Mouse (Mus musculus) neural tube, embryonic 11.5 days (tissue): ENCODE data around the gene Flt3l. TPM values are rescaled to one million over a fixed set of nuclear protein-coding genes. Genes with fewer than 3 reads are reported as not detected.
A peak's percentile ranks its signal among the peaks of the same experiment; 100 is the strongest.

Source experiments
- ATAC-seq: fragments of 200-750 bp; cut with Nextera tagmentation; 2 replicates; pipeline ENCODE4 v1.8.0; 2017; ENCODE audit warnings: moderate number of reproducible peaks, mild to moderate bottlenecking, moderate TSS enrichment, moderate library complexity; ENCODE audit not compliant: insufficient read depth, low FRiP score, low TSS enrichment
- DNase-seq: peaks from one replicate; pipeline ENCODE4 v3.0.0-alpha.2; 2015; ENCODE audit warnings: low spot score
- H3K27ac ChIP-seq: fragments of 300-500 bp; sonication (generic); 2 replicates; pipeline ENCODE4 v1.5.1; 2014; ENCODE audit warnings: low read depth, mild to moderate bottlenecking, low read length
- H3K27me3 ChIP-seq: fragments of 300-500 bp; sonication (generic); 2 replicates; pipeline ENCODE4 v1.6.1; 2014; ENCODE audit warnings: mild to moderate bottlenecking, low read length, mixed read lengths; ENCODE audit not compliant: control insufficient read depth, insufficient read depth
- H3K36me3 ChIP-seq: fragments of 300-500 bp; sonication (generic); 2 replicates; pipeline ENCODE4 v1.6.1; 2014; ENCODE audit warnings: mild to moderate bottlenecking, low read length, moderate library complexity, mixed read lengths; ENCODE audit not compliant: control insufficient read depth, insufficient read depth
- H3K4me1 ChIP-seq: fragments of 300-500 bp; sonication (generic); 2 replicates; pipeline ENCODE4 v1.6.1; 2014; ENCODE audit warnings: low read length, mixed read lengths; ENCODE audit not compliant: control insufficient read depth, insufficient read depth
- H3K4me2 ChIP-seq: fragments of 300-500 bp; sonication (generic); 2 replicates; pipeline ENCODE4 v1.6.1; 2014; ENCODE audit warnings: low read depth, mild to moderate bottlenecking, moderate library complexity
- H3K4me3 ChIP-seq: fragments of 300-500 bp; sonication (generic); 2 replicates; pipeline ENCODE4 v1.5.1; 2014; ENCODE audit warnings: low read depth, low read length
- H3K9ac ChIP-seq: fragments of 300-500 bp; sonication (generic); 2 replicates; pipeline ENCODE4 v1.6.1; 2014; ENCODE audit warnings: mild to moderate bottlenecking, low read length
- H3K9me3 ChIP-seq: fragments of 300-500 bp; sonication (generic); 2 replicates; pipeline ENCODE4 v1.6.1; 2016; ENCODE audit warnings: low read length; ENCODE audit not compliant: control insufficient read depth
- WGBS: fragments of 180-500 bp; shearing (Covaris S2); extraction: QIAGEN DNeasy Blood & Tissue Kit; methylation state at CpG from one replicate; pipeline ENCODE4 v1.1.7; 2014; 5-methylcytosine and 5-hydroxymethylcytosine counted together
- polyA plus RNA-seq: library from polyadenylated mRNA; unstranded; fragments of >200 nt; fragmentation: Nextera tagmentation; extraction: Ambion mirVana; gene quantifications from 2 replicates; pipeline ENCODE4 v1.2.1, GENCODE M21; 2014

The Flt3l gene
- polyA plus RNA-seq, 1 experiment from 2014 or later, result 0.76 TPM

DNA sequence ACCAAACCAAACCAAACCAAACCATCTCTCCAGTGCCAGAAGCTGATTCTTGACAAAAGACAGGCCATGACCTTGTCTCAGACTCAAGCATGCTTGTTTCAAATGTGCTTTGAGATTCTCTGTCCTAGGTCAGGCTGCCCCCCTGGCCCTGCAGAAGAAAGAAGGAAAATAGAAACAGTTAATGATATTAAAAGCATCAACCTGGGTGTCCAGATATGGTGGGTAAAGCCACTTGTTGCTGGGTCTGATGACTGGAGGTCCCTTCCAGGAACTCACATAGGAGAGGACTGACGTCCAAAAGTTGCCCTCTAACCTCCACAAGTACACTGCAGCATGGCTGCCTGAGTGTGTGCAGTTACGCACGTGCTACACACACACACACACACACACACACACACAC, 24.6 kb upstream of the Flt3l start:
- H3K27ac ChIP-seq, result no peak overlapping the region
- 0 out of 2 replicates have a peak, but pooled peaks cover 3% of the 10 kb centered on the region for H3K36me3 ChIP-seq
- H3K27me3 ChIP-seq, result peaks cover 35% of the 10 kb centered on the region
- DNase-seq (no peak), ATAC-seq (no peak)
- peaks cover 9% of the 10 kb centered on the region for H3K4me1 ChIP-seq
- no peaks in the 10 kb centered on the region for H3K9me3 ChIP-seq
- H3K4me3 ChIP-seq, result no peak overlapping the region
- no peak overlapping the region for H3K9ac ChIP-seq
- WGBS, result 98% methylated on average over 3 of the region's 3 CpGs
- no peak overlapping the region for H3K4me2 ChIP-seq

DNA sequence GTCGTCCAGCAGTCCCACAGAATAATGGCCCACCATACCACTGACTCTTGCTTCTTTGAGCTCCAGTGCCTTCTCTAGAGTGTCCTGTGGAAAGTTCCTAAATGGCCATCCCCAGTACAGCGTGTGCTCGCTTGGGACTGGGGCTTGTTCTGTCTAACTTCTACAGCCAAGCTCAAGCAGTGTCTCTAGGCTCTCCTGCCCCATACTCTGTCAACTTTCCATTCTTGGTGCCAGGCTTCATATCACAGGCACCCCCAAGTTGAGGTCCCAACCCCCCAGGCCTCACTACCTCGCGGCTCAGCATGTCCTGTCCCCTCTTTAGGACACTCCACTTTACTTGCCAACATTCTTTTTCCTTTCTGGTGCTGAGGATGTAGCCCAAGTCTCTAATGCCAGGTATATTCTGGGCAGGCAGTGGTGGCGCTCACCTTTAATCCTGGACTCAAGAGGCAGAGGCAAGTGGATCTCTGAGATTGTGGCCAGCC, 24.1 kb upstream of the Flt3l start:
- WGBS, result 95% methylated on average over 6 of the region's 6 CpGs
- H3K9me3 ChIP-seq, result no peaks in the 10 kb centered on the region
- H3K9ac ChIP-seq, result no peak overlapping the region
- H3K4me2 ChIP-seq, result no peak overlapping the region
- no peak for ATAC-seq
- no peak for DNase-seq
- peaks cover 30% of the 10 kb centered on the region for H3K27me3 ChIP-seq
- peaks cover 9% of the 10 kb centered on the region for H3K4me1 ChIP-seq
- H3K4me3 ChIP-seq, result no peak overlapping the region
- 0 out of 2 replicates have a peak, but pooled peaks cover 3% of the 10 kb centered on the region for H3K36me3 ChIP-seq
- no peak overlapping the region for H3K27ac ChIP-seq

DNA sequence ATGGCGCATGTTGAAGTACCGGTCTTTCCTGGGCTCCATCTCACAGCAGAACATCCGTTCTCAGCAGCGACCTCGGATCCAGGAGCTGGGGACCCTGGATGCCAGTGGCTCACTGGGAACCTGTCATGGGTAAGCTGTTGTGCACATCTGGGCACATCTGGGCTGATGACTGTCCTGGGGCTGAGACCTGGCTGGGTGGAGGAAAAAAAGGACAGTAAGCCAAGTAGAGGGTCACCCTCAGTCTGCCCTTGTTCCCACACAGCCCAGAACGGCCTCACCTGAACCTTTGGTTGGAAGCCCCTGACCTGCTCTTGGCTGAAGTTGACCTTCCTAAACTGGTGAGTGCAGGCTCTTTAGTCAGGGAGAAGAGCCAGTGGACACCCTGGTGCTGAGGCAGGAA, 22.8 kb upstream of the Flt3l start:
- no peak for DNase-seq
- Histone ChIP-seq H3K9ac (no peak overlapping the region), H3K4me1 (peaks cover 9% of the 10 kb centered on the region), H3K36me3 (0 out of 2 replicates have a peak, but pooled peaks cover 3% of the 10 kb centered on the region), H3K27ac (no peak overlapping the region), H3K4me2 (no peak overlapping the region), H3K4me3 (no peak overlapping the region), H3K27me3 (peaks cover 16% of the 10 kb centered on the region), H3K9me3 (no peaks in the 10 kb centered on the region)
- 92% methylated on average over 6 of the region's 6 CpGs for WGBS
- ATAC-seq, result no peak

DNA sequence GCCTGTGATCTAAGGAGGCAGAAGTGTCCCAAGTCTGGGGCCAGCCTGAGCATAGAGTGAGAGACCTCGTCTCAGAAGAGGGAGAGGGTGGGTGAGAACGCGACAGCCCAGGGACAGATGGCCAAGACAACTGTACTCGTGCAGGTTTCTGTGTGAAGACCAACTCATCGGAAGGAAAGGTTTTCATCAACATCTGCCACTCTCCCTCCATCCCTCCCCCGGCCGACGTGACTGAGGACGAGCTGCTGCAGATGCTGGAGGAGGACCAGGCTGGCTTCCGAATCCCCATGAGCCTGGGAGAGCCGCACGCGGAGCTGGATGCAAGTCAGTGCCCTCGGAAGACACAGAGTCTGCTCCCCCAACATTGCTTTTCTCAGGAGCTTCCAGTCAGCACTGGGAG, 21.2 kb upstream of the Flt3l start:
- 0 out of 2 replicates have a peak, but pooled peaks cover 3% of the 10 kb centered on the region for H3K36me3 ChIP-seq
- no peak overlapping the region for H3K27ac ChIP-seq
- ATAC-seq, result no peak
- no peaks in the 10 kb centered on the region for H3K9me3 ChIP-seq
- H3K4me1 ChIP-seq, result peaks cover 10% of the 10 kb centered on the region
- peaks cover 2% of the 10 kb centered on the region; the same call in 1 of the 2 replicates for H3K27me3 ChIP-seq
- whole genome bisulfite sequencing, result 90% methylated on average over 14 of the region's 14 CpGs
- H3K4me3 ChIP-seq, result no peak overlapping the region
- no peak for DNase-seq
- no peak overlapping the region for H3K4me2 ChIP-seq
- H3K9ac ChIP-seq, result no peak overlapping the region

DNA sequence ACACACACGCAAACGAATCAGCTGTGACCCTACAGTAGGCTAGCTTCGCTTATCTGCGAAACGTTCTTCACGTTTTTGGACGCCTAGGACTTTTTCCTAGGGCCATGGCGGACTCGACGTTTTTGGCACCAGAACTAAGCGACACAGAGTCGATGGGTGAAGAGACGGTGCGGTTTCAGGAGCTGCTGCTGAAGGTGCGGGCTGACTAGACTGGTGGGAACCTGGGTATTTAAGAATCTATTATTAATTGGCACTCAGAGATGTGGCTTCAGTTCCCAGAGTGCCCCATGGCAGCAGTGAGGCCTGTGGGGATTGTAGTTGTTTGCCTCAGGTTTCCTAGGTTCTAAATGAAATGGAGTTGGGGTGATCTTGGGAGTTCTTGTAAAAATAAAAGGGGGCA, 20.0 kb upstream of the Flt3l start:
- WGBS, result 96% methylated on average over 15 of the region's 15 CpGs
- Histone ChIP-seq H3K9ac (no peak overlapping the region), H3K9me3 (no peaks in the 10 kb centered on the region), H3K36me3 (0 out of 2 replicates have a peak, but pooled peaks cover 3% of the 10 kb centered on the region), H3K4me3 (no peak overlapping the region), H3K4me2 (no peak overlapping the region), H3K27me3 (no peaks in the 10 kb centered on the region), H3K27ac (no peak overlapping the region), H3K4me1 (peaks cover 5% of the 10 kb centered on the region)
- ATAC-seq (no peak), DNase-seq (no peak)

DNA sequence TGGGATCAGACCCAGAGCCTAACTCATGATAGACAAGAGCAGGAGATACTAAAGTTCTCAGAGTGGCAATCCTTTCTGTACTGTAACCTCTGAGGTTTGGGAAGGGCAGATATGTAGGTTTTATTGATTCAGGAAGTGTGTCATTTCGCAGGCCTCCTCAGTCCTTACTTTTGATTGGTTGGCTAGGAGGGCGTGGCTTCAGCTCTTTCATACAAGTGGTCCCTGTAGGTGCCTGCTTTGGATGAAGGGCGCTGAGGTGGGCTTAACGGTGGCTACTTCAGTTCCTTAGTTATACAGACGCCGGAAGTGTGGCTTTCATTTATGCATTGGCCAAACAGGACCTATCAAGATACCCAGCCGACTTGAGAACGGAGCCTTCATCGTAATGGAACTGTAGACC, 19.4 kb upstream of the Flt3l start:
- H3K27me3 ChIP-seq, result no peaks in the 10 kb centered on the region
- H3K4me2 ChIP-seq, result no peak overlapping the region
- no peak overlapping the region for H3K4me3 ChIP-seq
- no peak for ATAC-seq
- H3K9ac ChIP-seq, result no peak overlapping the region
- 84% methylated on average over 9 of the region's 9 CpGs for WGBS
- no peak overlapping the region for H3K27ac ChIP-seq
- H3K36me3 ChIP-seq, result 0 out of 2 replicates have a peak, but pooled peaks cover 3% of the 10 kb centered on the region
- H3K4me1 ChIP-seq, result peaks cover 5% of the 10 kb centered on the region
- no peaks in the 10 kb centered on the region for H3K9me3 ChIP-seq
- no peak for DNase-seq

DNA sequence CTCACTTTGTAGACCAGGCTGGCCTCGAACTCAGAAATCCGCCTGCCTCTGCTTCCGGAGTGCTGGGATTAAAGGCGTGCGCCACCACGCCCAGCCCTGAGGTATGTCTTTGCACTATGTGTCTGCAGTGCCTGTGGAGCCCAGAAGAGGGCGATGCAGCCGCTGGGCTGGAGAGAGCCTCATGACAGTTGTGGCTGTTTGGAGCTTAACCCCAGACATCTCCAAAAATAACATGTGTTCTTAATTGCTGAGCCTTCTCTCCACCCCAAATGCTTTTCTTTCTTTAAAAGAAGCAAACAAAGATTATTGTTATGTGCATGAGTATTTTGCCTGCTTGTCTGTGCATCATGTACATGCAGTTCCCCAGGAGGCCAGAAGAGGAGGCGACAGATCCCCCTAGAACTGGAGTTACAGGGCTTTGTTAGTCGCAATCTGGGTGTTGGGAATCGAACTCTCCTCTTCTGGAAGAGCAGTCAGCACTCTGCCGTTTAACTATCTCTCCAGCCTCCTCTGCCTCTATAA, 18.8 kb upstream of the Flt3l start:
- ATAC-seq (0 out of 2 replicates have a peak, but pooled peaks have one; percentile 1), DNase-seq (peak; percentile 54)
- Histone ChIP-seq H3K27ac (no peak overlapping the region), H3K27me3 (no peaks in the 10 kb centered on the region), H3K4me2 (peak overlapping the region; percentile 43), H3K9me3 (no peaks in the 10 kb centered on the region), H3K4me1 (peaks cover 5% of the 10 kb centered on the region), H3K36me3 (0 out of 2 replicates have a peak, but pooled peaks cover 3% of the 10 kb centered on the region), H3K4me3 (peak overlapping the region; percentile 55), H3K9ac (no peak overlapping the region)
- 78% methylated on average over 12 of the region's 12 CpGs for WGBS

DNA sequence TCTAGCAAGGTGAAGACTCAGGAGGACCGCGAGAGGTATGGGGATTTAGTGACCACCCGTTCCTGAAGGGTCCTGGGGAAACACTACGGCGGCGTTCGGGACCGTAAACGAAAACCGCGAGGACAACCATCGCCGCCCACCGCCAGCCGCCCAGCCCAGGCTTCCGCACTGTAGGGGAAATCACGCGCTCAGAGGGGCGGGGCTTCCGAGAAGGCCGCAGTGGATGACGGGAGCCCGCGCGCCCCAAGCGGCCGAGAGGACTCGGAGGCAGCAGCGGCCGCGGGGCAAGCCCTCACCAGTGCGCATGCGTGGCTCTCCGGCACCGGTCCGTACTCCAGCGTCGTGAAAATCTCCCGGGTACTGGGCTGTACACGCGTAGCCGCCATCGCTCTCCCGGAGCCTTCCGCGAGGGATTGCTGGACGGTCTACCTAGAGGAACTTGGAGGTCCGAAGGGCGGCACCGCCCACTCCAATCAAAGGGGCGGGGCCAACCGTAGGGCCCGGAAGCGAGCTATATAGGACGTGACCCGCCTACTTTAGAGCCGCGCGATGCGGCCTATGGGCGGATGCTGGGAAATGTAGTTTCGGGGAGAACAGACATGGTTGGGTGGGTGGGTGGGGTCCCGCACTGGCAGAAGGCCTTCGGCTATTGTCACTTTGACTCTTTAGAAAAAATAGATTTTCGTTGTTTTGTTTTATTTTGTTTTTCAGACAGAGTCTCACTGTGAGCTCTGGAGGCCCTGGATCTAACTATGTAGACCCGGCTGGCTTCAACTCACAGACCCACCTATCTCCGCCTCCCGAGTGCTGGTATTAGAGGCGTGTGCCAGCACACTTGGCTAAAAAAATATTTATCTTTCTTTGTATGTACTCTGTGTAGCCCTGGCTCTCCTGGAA, 18.1 kb upstream of the Flt3l start, which contains the start of the genes Pih1d1 and Aldh16a1:
Gene Pih1d1, plus strand, starts transcription at position 208 of the 897 bp plus-strand sequence.
Gene Aldh16a1, minus strand, starts transcription at position 489 of the 897 bp plus-strand sequence.
- 5% methylated on average over 67 of the region's 69 CpGs for WGBS

More for the DNA sequence above, 18.1 kb upstream of the Flt3l start, which contains the start of the genes Pih1d1 and Aldh16a1:
- Histone ChIP-seq H3K4me2 (peak within 1 kb of the TSS; percentile 81), H3K4me3 (peak within 1 kb of the TSS; percentile 55), H3K9me3 (no peaks in the 10 kb centered on the region), H3K4me1 (peaks cover 5% of the 10 kb centered on the region), H3K27me3 (no peaks in the 10 kb centered on the region), H3K36me3 (0 out of 2 replicates have a peak, but pooled peaks cover 3% of the 10 kb centered on the region), H3K9ac (peak within 1 kb of the TSS; percentile 77), H3K27ac (peak within 1 kb of the TSS; percentile 50)
- peak; percentile 95 for ATAC-seq
- DNase-seq, result peak; percentile 97
